Mouse (Mus musculus): Measurements from ENCODE around the gene Prrg2.

The Prrg2 gene

GRCm38 (mm10) chr7:45090251-45090977 is 27.9 kb upstream of the Prrg2 start:
- no peak for DNase-seq (ENCODE audit: low spot score)

GRCm38 (mm10) chr7:45088597-45088996 is 26.1 kb upstream of the Prrg2 start:
- no peak for DNase-seq (ENCODE audit: low spot score)

- no peak for DNase-seq (ENCODE audit: low spot score)
These were observed 23.6 kb upstream of the Prrg2 start for GRCm38 (mm10) chr7:45086084-45086483.

GRCm38 (mm10) chr7:45083300-45083890 is 20.9 kb upstream of the Prrg2 start:
- no peak for DNase-seq (ENCODE audit: low spot score)

- no peak for DNase-seq (ENCODE audit: low spot score)
These were observed 20.2 kb upstream of the Prrg2 start for GRCm38 (mm10) chr7:45082401-45083299.

- DNase-seq (ENCODE audit: low spot score), result no peak
These were observed 18.5 kb upstream of the Prrg2 start for GRCm38 (mm10) chr7:45081016-45081415.

- peak; percentile 76 for DNase-seq (ENCODE audit: low spot score)
These were observed 17.4 kb upstream of the Prrg2 start for GRCm38 (mm10) chr7:45079856-45080255.

GRCm38 (mm10) chr7:45078513-45078912 is 16.0 kb upstream of the Prrg2 start:
- no peak for DNase-seq (ENCODE audit: low spot score)

GRCm38 (mm10) chr7:45077829-45078228 is 15.4 kb upstream of the Prrg2 start:
- DNase-seq (ENCODE audit: low spot score), result no peak

GRCm38 (mm10) chr7:45077322-45077721 is 14.8 kb upstream of the Prrg2 start:
- no peak for DNase-seq (ENCODE audit: low spot score)

- DNase-seq (ENCODE audit: low spot score), result no peak
These were observed 14.0 kb upstream of the Prrg2 start for GRCm38 (mm10) chr7:45076501-45076900.

- no peak for DNase-seq (ENCODE audit: low spot score)
These were observed 12.9 kb upstream of the Prrg2 start for GRCm38 (mm10) chr7:45075405-45075804.

GRCm38 (mm10) chr7:45073949-45074348 is 11.5 kb upstream of the Prrg2 start:
- no peak for DNase-seq (ENCODE audit: low spot score)

GRCm38 (mm10) chr7:45073171-45073707 is 10.8 kb upstream of the Prrg2 start:
- DNase-seq (ENCODE audit: low spot score), result no peak

GRCm38 (mm10) chr7:45072230-45072629 is 9.8 kb upstream of the Prrg2 start:
- no peak for DNase-seq (ENCODE audit: low spot score)

- DNase-seq (ENCODE audit: low spot score), result no peak
These were observed 7.2 kb upstream of the Prrg2 start for GRCm38 (mm10) chr7:45069671-45070070.

GRCm38 (mm10) chr7:45068000-45068318 is 5.5 kb upstream of the Prrg2 start:
- no peak for DNase-seq (ENCODE audit: low spot score)

- no peak for DNase-seq (ENCODE audit: low spot score)
These were observed 4.9 kb upstream of the Prrg2 start for GRCm38 (mm10) chr7:45067190-45067999.

GRCm38 (mm10) chr7:45061532-45062075 is 873 bp downstream of the Prrg2 start:
- DNase-seq (ENCODE audit: low spot score), result no peak

- DNase-seq (ENCODE audit: low spot score), result no peak
These were observed 1.8 kb downstream of the Prrg2 start for GRCm38 (mm10) chr7:45060632-45061122.

Data from left cerebral cortex, adult 11 months (tissue).